Mouse (Mus musculus): ENCODE measurements around the gene Catsperz. TPM values are rescaled to one million over a fixed set of nuclear protein-coding genes. Genes with fewer than 3 reads are reported as not detected.

Gene Catsperz
- polyA plus RNA-seq, 1 experiment from 2014 or later: 3.9 TPM

DNA sequence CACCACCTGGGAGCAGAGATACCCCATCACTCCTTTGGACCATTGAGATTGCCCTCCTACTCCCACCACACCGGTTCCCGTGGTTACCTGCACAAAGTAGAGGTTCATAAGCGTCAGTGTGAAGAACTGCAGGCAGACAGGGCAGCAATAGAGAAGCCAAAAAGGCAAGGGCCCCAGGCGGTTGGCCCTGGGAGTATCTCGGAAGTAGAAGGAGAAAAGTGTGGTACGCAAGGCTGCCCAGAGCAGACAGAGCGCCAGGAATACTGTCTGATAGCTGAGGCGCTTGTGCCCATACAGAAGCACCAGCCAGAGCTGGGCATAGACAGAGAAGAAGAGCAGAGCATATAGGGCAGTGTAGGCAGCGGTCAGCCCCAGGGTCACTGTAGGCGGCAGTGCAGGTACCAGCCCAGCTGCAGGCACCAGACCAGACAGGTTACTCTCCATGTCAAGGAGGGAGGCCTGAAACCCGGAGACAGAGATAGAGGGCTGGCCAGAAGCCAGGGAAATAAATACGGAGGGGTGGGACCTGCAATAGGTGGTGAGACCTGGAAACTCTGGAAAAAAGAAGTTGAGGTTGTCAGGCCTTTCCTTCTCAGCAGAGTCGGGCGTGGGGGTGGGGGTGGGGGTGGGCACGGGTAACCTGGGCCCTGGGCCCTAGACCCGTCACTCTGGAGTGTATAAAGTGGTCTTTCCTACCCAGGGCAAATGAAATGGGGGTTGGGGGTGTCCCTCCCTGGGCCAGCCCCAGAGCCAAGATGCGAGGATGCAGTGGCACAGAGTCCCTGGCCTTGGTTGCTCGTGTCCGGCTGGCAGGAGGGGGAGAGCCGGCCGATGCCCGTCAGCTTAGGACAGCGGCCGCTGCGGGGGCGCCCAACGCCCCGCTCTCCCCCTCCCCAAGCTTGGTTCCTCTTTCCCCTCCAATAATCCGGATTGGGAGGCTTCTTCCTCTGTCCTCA lies 15.5 kb upstream of the Catsperz start:
- Histone ChIP-seq H3K27ac (ENCODE audit: low read length) (peak overlapping the region; percentile 50; the same call in 1 of the 2 replicates), H3K9me3 (replicated peaks; ENCODE audit: control insufficient read depth, low read length) (no peaks in the 10 kb centered on the region), H3K27me3 (ENCODE audit: control insufficient read depth, insufficient read depth, low read length) (peaks cover 5% of the 10 kb centered on the region; the same call in 1 of the 2 replicates), H3K4me2 (ENCODE audit: low read depth, low read length) (peak overlapping the region; percentile 91), H3K36me3 (ENCODE audit: control insufficient read depth, insufficient read depth) (no peaks in the 10 kb centered on the region), H3K4me3 (ENCODE audit: low read length) (peak overlapping the region; percentile 85), H3K9ac (ENCODE audit: low read length) (peak overlapping the region; percentile 84), H3K4me1 (ENCODE audit: control insufficient read depth, insufficient read depth, low read length) (peaks cover 18% of the 10 kb centered on the region)
- no peak for ATAC-seq (replicated peaks; ENCODE audit: extremely low read depth, insufficient read depth, low FRiP score)
- WGBS: 19% methylated on average over 28 of the region's 29 CpGs

DNA sequence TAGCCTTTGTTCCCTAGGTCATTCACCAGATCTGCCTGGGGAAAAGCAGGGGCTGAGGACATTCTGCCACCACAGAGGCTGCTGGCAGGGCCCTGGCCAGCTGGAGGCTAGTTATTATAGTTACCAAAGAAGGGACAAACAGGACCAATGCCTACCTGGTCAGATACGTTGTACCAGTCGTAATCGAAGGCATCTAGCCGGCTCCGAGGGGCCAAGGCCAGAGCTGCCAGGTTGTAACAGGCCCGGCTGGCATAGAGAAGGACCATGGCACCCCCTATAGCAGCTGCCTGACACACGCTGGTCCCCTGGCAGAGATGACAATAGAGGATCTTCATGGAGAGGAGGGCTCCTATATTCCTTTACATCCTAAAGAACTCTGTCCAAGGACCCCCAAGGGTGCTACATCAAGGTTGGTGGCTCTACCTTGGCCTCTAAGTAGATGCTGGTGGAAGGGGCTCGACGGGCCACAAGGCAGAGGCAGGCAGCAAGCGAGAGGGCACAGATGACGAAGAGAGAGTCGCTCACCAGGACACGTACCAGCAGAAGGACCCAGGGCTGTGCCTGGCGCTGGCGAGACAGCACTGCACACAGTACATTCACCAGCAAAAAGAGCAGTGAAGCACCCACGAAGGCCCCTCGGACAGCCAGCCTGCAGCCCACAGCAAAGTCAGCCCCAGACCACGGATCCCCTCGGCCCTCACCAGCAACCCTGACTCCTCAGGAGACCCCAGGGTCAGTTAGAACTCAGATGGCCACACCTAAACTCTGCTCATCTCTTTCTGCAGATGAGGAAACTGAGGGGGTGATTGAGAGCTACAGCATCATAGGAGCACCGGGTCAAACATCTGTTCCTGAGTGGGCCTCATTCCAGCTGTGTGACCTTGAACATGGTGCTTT lies 14.2 kb upstream of the Catsperz start:
- no peaks in the 10 kb centered on the region for H3K9me3 ChIP-seq (replicated peaks; ENCODE audit: control insufficient read depth, low read length)
- H3K27ac ChIP-seq (ENCODE audit: low read length): no peak overlapping the region
- H3K9ac ChIP-seq (ENCODE audit: low read length): peak overlapping the region; percentile 10; the same call in 1 of the 2 replicates
- H3K4me2 ChIP-seq (ENCODE audit: low read depth, low read length): no peak overlapping the region
- peaks cover 18% of the 10 kb centered on the region for H3K4me1 ChIP-seq (ENCODE audit: control insufficient read depth, insufficient read depth, low read length)
- WGBS: 87% methylated on average over 20 of the region's 20 CpGs
- peaks cover 15% of the 10 kb centered on the region for H3K27me3 ChIP-seq (ENCODE audit: control insufficient read depth, insufficient read depth, low read length)
- no peak overlapping the region for H3K4me3 ChIP-seq (ENCODE audit: low read length)
- ATAC-seq (replicated peaks; ENCODE audit: extremely low read depth, insufficient read depth, low FRiP score): no peak
- no peaks in the 10 kb centered on the region for H3K36me3 ChIP-seq (ENCODE audit: control insufficient read depth, insufficient read depth)

DNA sequence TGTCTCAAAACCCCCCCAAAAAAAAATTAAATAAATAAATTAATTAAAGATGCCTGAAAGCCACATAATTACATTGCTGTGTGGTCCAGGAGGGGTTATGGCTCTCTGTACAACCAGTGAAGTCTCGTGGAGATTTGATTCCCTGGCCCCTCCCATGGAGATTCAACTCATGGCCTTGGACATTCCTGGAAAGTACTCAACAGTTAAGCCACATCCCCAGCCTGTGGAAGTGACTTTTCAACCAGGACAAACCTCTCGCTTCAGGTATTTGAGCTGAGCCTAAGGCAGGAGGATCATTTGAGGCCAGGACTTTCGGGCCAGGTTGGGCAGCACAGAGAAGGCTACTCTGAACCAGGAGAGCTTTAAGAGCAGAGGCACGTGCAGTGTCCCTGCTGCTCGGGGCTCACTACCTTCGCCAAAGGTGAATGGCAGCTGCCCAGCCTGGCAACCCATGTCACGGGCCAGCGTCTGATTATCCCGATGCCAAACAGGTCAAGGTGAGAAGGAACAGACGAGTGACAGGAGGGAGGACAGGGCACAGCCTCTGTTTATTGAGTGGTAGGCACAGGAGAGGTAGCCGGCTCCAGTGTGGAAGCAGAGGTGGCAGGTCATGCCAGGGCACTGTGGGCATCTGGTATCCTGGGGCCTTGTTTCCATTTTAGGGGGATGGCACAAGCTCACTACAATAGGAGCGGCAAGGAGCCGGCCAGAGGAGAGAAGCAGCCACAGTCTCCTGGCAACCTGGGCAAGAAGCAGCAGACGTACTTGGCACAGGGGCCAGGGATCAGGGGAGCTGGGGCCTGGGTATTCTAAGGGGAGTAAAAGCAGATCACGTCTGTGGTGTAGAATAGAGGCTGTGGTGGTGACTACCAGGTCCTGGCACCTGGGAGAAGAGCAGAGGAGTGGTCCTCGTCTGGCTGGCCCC lies 12.6 kb upstream of the Catsperz start:
- H3K27me3 ChIP-seq (ENCODE audit: control insufficient read depth, insufficient read depth, low read length): peaks cover 26% of the 10 kb centered on the region
- no peak for ATAC-seq (replicated peaks; ENCODE audit: extremely low read depth, insufficient read depth, low FRiP score)
- no peaks in the 10 kb centered on the region for H3K36me3 ChIP-seq (ENCODE audit: control insufficient read depth, insufficient read depth)
- WGBS: 78% methylated on average over 16 of the region's 16 CpGs
- H3K9ac ChIP-seq (ENCODE audit: low read length): no peak overlapping the region
- peaks cover 24% of the 10 kb centered on the region for H3K4me1 ChIP-seq (ENCODE audit: control insufficient read depth, insufficient read depth, low read length)
- no peaks in the 10 kb centered on the region for H3K9me3 ChIP-seq (replicated peaks; ENCODE audit: control insufficient read depth, low read length)
- no peak overlapping the region for H3K27ac ChIP-seq (ENCODE audit: low read length)
- no peak overlapping the region for H3K4me2 ChIP-seq (ENCODE audit: low read depth, low read length)
- H3K4me3 ChIP-seq (ENCODE audit: low read length): no peak overlapping the region

DNA sequence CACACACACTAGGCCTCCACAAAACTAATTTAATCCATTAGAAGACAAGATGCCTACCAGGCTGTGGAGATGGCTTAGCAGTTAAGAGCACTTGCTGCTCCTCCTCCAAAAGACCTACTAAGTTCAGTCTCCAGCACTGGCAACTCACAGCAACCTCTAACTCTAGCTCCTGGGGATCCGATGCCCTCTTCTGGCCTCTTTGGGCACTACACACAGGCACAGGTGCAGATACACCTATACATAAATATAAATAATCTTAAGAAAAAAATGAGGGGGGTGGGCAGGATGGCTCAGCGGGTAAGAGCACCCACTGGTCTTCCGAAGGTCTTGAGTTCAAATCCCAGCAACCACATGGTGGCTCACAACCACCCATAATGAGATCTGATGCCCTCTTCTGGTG lies 11.1 kb upstream of the Catsperz start:
- Histone ChIP-seq H3K4me2 (ENCODE audit: low read depth, low read length) (no peak overlapping the region), H3K27me3 (ENCODE audit: control insufficient read depth, insufficient read depth, low read length) (peaks cover 40% of the 10 kb centered on the region), H3K4me3 (ENCODE audit: low read length) (no peak overlapping the region), H3K36me3 (ENCODE audit: control insufficient read depth, insufficient read depth) (no peaks in the 10 kb centered on the region), H3K9ac (ENCODE audit: low read length) (no peak overlapping the region), H3K4me1 (ENCODE audit: control insufficient read depth, insufficient read depth, low read length) (peaks cover 22% of the 10 kb centered on the region), H3K9me3 (replicated peaks; ENCODE audit: control insufficient read depth, low read length) (no peaks in the 10 kb centered on the region), H3K27ac (ENCODE audit: low read length) (no peak overlapping the region)
- ATAC-seq (replicated peaks; ENCODE audit: extremely low read depth, insufficient read depth, low FRiP score): no peak
- WGBS: 16% methylated on average over 3 of the region's 3 CpGs

DNA sequence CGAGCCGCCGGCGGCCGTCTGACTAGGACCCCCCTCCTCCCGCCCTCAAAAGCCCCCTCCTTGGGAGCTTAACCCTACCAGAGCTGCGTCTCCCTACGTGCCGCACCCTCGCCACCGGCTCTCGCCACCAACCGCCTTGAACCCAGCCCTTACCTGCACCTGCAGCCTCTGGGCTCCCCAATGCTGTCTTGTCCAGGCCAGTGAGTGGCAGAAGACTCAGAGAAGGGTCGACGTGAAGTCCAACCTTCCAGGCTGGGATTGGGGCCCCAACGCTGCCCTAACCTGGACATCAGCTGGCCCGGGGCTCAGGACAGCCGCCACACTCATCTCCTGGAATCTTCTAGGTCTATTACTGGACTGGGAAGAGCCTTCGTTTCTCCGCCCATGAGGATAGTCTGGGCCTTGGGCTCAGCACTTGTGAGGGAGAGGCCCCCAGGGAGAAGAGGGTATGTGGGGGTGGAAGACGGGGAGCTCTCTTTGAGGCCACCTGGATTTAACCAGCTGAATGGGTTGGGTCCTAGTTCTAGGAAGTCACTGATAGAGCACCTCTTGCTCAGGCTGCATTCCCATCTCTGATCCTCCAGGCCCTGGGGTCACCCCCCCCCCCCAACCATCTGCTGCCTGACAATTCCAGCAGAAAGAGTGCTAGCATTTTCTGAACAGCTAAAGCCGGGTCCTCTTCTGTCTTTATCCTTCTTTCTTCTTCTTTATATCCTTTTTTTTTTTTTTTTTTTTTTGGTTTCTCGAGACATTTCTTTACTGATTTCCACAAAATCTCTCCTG lies 9.2 kb upstream of the Catsperz start, which contains the start of gene Kcnk4:
Kcnk4 (minus strand) TSS at position 321 of the 783 bp plus-strand sequence.
- WGBS: 9% methylated on average over 23 of the region's 23 CpGs
- Histone ChIP-seq H3K4me1 (ENCODE audit: control insufficient read depth, insufficient read depth, low read length) (peaks cover 10% of the 10 kb centered on the region), H3K27ac (ENCODE audit: low read length) (no peak within 1 kb of the TSS), H3K9ac (ENCODE audit: low read length) (peak within 1 kb of the TSS; percentile 49), H3K9me3 (replicated peaks; ENCODE audit: control insufficient read depth, low read length) (no peaks in the 10 kb centered on the region), H3K27me3 (ENCODE audit: control insufficient read depth, insufficient read depth, low read length) (peaks cover 48% of the 10 kb centered on the region), H3K4me3 (ENCODE audit: low read length) (peak within 1 kb of the TSS; percentile 48), H3K4me2 (ENCODE audit: low read depth, low read length) (peak within 1 kb of the TSS; percentile 80), H3K36me3 (ENCODE audit: control insufficient read depth, insufficient read depth) (no peaks in the 10 kb centered on the region)
- ATAC-seq (replicated peaks; ENCODE audit: extremely low read depth, insufficient read depth, low FRiP score): no peak

DNA sequence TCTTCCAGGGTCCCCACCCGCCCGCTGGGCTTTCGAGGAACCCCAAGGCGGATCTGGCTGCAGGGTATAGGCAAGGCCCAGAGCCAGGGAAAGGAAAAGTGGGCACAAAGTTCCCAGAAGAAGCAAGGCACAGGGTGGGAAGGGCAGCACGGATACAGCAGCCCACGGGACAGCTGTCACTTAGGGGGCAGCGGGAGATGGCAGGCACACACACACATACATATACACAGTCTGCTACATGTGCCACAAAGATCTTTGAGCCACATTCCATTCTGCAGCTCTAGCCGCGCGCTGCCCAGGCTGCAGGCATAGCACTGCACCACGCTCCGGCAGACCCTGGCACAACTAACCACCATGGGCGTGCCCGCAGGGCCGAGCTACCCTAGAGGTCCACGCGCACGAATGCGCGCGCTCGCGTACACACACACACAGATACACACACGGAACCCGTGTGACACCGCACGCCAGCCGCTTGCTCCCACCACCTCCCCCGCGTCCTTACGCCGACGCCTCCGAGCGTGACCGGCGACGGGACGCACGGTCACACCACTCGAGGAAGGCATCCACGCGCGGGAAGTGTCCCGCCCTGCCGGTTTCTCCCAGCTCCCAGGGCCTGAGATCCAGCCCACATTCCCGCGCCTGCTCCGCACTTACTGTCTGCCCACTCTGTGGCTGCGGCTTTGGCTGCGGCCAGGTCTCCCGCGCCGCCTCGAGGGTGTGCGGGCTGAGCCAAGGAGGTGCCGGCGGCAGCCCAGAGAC lies 8.4 kb upstream of the Catsperz start:
- no peak overlapping the region for H3K27ac ChIP-seq (ENCODE audit: low read length)

DNA sequence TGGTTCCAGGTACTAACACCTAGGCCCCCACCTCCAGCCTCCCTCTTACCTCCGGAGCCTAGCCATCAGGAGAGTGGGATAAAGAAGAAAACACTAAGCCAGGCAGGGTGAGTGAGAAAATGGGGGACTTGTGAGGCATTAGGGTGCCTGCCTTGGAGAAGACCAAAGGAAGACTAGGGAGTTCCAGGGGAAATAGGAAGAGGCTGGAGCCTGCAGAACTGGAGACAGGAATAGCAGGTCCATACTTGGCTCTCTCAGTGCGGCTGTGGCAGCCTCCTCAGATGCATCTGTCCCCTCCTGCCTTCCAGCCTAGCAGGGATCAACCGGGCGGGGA lies 7.9 kb upstream of the Catsperz start:
- no peak overlapping the region; the same call in 1 of the 2 replicates for H3K9ac ChIP-seq (ENCODE audit: low read length)
- WGBS: 29% methylated on average over 4 of the region's 4 CpGs
- peaks cover 10% of the 10 kb centered on the region for H3K4me1 ChIP-seq (ENCODE audit: control insufficient read depth, insufficient read depth, low read length)

More for the DNA sequence above, 8.4 kb upstream of the Catsperz start:
- H3K4me1 ChIP-seq (ENCODE audit: control insufficient read depth, insufficient read depth, low read length): peaks cover 10% of the 10 kb centered on the region
- no peaks in the 10 kb centered on the region for H3K9me3 ChIP-seq (replicated peaks; ENCODE audit: control insufficient read depth, low read length)
- H3K4me2 ChIP-seq (ENCODE audit: low read depth, low read length): peak overlapping the region; percentile 80
- H3K36me3 ChIP-seq (ENCODE audit: control insufficient read depth, insufficient read depth): no peaks in the 10 kb centered on the region
- H3K4me3 ChIP-seq (ENCODE audit: low read length): peak overlapping the region; percentile 48
- H3K27me3 ChIP-seq (ENCODE audit: control insufficient read depth, insufficient read depth, low read length): peaks cover 51% of the 10 kb centered on the region
- 5% methylated on average over 58 of the region's 58 CpGs for WGBS
- H3K9ac ChIP-seq (ENCODE audit: low read length): peak overlapping the region; percentile 49
- ATAC-seq (replicated peaks; ENCODE audit: extremely low read depth, insufficient read depth, low FRiP score): peak; percentile 64

More for the DNA sequence above, 7.9 kb upstream of the Catsperz start:
- H3K27me3 ChIP-seq (ENCODE audit: control insufficient read depth, insufficient read depth, low read length): peaks cover 53% of the 10 kb centered on the region
- no peaks in the 10 kb centered on the region for H3K9me3 ChIP-seq (replicated peaks; ENCODE audit: control insufficient read depth, low read length)
- no peaks in the 10 kb centered on the region for H3K36me3 ChIP-seq (ENCODE audit: control insufficient read depth, insufficient read depth)
- no peak overlapping the region for H3K27ac ChIP-seq (ENCODE audit: low read length)
- H3K4me2 ChIP-seq (ENCODE audit: low read depth, low read length): peak overlapping the region; percentile 80
- peak overlapping the region; percentile 48; the same call in 1 of the 2 replicates for H3K4me3 ChIP-seq (ENCODE audit: low read length)
- ATAC-seq (replicated peaks; ENCODE audit: extremely low read depth, insufficient read depth, low FRiP score): no peak
